Mouse (Mus musculus) ES-Bruce4 (cell line): ENCODE data around the gene Exoc4. TPM values are rescaled to one million over a fixed set of nuclear protein-coding genes. Genes with fewer than 3 reads are reported as not detected.

Experiments
- H3K27ac ChIP-seq: 2 replicates; pipeline ENCODE4 v1.5.1; 2012; ENCODE audit warnings: low read length, inconsistent platforms; ENCODE audit not compliant: insufficient read depth
- H3K27me3 ChIP-seq: 2 replicates; pipeline ENCODE4 v1.6.1; 2012; ENCODE audit warnings: mild to moderate bottlenecking, low read length, inconsistent platforms; ENCODE audit not compliant: control insufficient read depth, poor library complexity, insufficient read depth, severe bottlenecking
- H3K36me3 ChIP-seq: 2 replicates; pipeline ENCODE4 v1.6.1; 2012; ENCODE audit warnings: inconsistent platforms, mild to moderate bottlenecking, low read length, moderate library complexity; ENCODE audit not compliant: control insufficient read depth, poor library complexity, insufficient read depth, severe bottlenecking
- H3K4me1 ChIP-seq: one replicate; pipeline ENCODE4 v1.8.1; 2011; ENCODE audit warnings: low read length; ENCODE audit not compliant: control insufficient read depth, insufficient read depth
- H3K4me3 ChIP-seq: 2 replicates; pipeline ENCODE4 v1.5.1; 2011; ENCODE audit warnings: low read depth, mild to moderate bottlenecking, low read length
- H3K9ac ChIP-seq: 2 replicates; pipeline ENCODE4 v1.6.1; 2012; ENCODE audit warnings: low read depth, mild to moderate bottlenecking, inconsistent platforms; ENCODE audit not compliant: poor library complexity, severe bottlenecking
- H3K9me3 ChIP-seq: replicated peaks from 2 replicates; pipeline ENCODE4 v1.6.1; 2012; ENCODE audit warnings: mild to moderate bottlenecking, low read length, inconsistent platforms; ENCODE audit not compliant: control insufficient read depth, poor library complexity, insufficient read depth, severe bottlenecking
- CTCF ChIP-seq: IDR thresholded peaks from one replicate; pipeline ENCODE4 v1.8.1; 2011; ENCODE audit warnings: low read depth, low read length
- EP300 ChIP-seq: IDR thresholded peaks from 2 replicates; pipeline ENCODE4 v1.6.1; 2011; ENCODE audit warnings: low read depth, low read length; ENCODE audit not compliant: insufficient read depth
- POLR2A ChIP-seq: IDR thresholded peaks from one replicate; pipeline ENCODE4 v1.8.1; 2011; ENCODE audit warnings: low read length; ENCODE audit not compliant: insufficient read depth
- polyA plus RNA-seq: library from polyadenylated mRNA; stranded (reverse); fragments of >200 nt; gene quantifications from 2 replicates; pipeline ENCODE4 v1.2.4, GENCODE M21; 2011; ENCODE audit warnings: low read depth; ENCODE audit not compliant: missing spikeins, insufficient read depth, insufficient read length

The Exoc4 gene
- polyA plus RNA-seq, 1 experiment = 158 TPM

DNA sequence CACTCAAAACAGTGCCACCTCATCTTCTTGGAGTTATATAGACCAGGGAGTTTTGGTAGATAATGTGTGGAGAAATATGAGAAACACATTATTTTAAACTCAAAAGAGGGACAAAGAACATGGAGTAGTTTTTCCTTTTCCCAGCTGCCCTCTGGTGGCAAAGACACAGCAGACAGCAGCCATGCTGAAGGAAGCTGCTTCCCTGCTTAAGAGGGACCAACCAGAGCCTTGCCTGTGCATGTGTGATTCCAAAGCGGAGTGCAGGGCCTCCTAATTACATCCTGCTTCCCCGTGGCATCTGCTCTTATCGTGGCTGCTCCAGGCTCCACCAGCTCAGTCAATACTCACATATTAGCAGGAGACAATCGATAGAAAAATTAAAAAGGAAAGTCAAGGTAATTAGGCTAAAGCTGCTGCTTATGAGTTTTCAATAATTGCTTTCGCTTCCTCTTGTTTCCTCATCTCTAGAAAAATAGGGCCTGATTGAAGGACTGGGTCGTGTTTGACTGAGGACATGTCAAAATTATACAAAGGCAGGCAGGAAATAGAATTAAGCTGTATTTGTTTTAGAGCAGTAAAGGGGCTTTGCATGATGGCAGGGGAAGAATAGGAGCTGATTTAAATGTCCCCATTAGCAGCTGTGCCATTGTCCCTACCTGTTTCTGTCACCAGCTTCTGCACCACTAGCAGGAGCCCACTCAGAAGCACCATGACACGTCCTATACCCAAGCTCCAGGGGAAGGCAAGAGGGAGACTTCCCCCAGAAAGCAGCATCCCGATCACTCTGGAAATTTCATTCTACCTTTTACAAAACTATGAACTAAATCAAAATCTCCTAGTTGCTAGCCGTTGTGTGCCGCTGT is 433.1 kb downstream of the Exoc4 start:
- Histone ChIP-seq H3K4me1 (no peaks in the 10 kb centered on the region), H3K36me3 (no peaks in the 10 kb centered on the region), H3K4me3 (no peak overlapping the region), H3K27ac (no peak overlapping the region), H3K9ac (no peak overlapping the region), H3K9me3 (no peaks in the 10 kb centered on the region), H3K27me3 (no peaks in the 10 kb centered on the region)
- TF ChIP-seq CTCF (peak; percentile 29), POLR2A (no peak)

DNA sequence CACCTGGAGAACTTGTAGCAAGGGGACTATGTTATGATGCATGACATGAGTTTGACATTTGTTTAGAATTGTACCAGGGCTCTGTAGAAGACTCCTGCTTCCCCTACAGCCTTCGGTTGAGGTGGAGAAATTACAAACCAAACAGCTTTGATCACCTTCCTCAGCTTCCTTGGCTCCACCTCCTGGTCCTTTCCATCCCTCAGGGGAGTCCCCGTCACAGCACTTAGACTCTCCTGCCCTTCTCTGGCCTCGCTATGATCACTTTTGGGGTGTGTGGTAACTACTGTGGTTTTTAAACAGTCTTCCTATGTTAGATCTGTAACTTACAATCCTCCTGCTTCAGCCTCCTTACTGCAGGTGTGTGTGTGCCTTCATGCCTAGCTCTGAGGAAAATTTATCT is 434.6 kb downstream of the Exoc4 start:
- TF ChIP-seq CTCF (no peak), POLR2A (no peak), EP300 (no peak)
- H3K4me3 ChIP-seq = no peak overlapping the region
- no peaks in the 10 kb centered on the region for H3K4me1 ChIP-seq
- no peaks in the 10 kb centered on the region for H3K27me3 ChIP-seq
- no peaks in the 10 kb centered on the region for H3K36me3 ChIP-seq
- no peak overlapping the region for H3K27ac ChIP-seq
- H3K9me3 ChIP-seq = no peaks in the 10 kb centered on the region
- no peak overlapping the region for H3K9ac ChIP-seq

DNA sequence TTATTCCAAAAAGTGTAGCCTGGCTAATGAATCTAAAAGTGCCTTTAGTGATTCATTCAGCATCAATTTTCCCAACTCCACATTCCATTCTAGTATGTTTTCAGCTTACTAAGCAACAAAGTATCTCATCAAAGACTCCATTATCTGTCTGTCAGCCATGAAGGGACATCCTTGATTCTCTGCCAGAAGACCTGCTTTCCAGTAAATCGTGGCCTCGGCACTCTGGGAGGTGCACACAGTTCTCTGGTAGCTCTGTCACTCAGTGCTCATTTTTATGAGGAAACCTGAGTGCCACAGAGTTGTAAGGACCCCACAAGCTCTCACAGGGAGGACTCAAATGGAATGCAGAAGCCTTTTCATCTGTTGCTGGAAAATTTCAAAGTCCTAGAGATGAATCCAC is 436.4 kb downstream of the Exoc4 start:
- no peaks in the 10 kb centered on the region for H3K4me1 ChIP-seq
- 0 out of 2 replicates have a peak, but pooled peaks cover 2% of the 10 kb centered on the region for H3K36me3 ChIP-seq
- no peaks in the 10 kb centered on the region for H3K27me3 ChIP-seq
- TF ChIP-seq CTCF = no peak
- no peak for TF ChIP-seq EP300
- no peak for TF ChIP-seq POLR2A
- H3K4me3 ChIP-seq = no peak overlapping the region
- H3K27ac ChIP-seq = no peak overlapping the region
- no peak overlapping the region for H3K9ac ChIP-seq
- no peaks in the 10 kb centered on the region for H3K9me3 ChIP-seq

DNA sequence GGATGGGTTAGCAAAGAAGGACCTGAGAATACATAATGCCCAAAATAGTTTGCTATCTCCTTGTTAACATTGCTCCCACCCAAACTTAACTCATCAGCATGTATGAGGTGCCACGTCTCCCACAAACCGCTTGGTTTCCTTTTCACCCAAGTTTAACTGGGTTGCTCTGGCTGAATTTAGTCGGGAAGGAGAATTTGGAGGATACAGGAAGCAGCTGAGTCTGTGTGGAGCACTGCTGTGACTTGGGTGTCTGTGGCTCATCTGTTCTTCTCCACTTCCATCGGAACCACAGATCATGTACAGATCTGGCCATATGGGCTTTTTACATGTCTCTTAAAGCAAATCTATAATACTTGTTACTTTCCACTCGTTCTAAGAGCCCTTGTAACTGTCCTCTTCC is 441.7 kb downstream of the Exoc4 start:
- Histone ChIP-seq H3K36me3 (0 out of 2 replicates have a peak, but pooled peaks cover 2% of the 10 kb centered on the region), H3K27ac (no peak overlapping the region), H3K9me3 (no peaks in the 10 kb centered on the region), H3K27me3 (no peaks in the 10 kb centered on the region), H3K9ac (no peak overlapping the region), H3K4me3 (no peak overlapping the region), H3K4me1 (no peaks in the 10 kb centered on the region)
- no peak for TF ChIP-seq EP300
- TF ChIP-seq CTCF = no peak
- no peak for TF ChIP-seq POLR2A

DNA sequence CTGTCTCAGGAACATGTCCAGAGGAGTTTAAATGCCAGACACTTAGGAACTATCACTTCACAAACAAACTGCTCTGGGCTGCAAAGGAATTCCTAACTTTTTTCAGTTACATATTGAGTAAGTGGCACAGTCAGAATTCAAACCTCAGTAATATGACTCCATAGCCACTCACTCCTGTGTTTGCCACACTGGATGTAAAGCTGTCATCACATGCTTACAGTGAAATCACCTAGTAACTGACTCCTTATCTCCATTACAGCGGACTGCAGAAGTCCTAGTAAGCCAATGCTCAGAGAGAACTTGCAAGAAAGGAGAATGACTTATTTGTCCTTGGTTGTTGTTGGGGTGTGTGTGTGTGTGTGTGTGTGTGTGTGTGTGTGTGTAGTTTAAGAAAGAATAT is 448.1 kb downstream of the Exoc4 start:
- H3K27me3 ChIP-seq = no peaks in the 10 kb centered on the region
- H3K4me3 ChIP-seq = no peak overlapping the region
- no peak overlapping the region for H3K27ac ChIP-seq
- H3K4me1 ChIP-seq = no peaks in the 10 kb centered on the region
- no peaks in the 10 kb centered on the region for H3K36me3 ChIP-seq
- H3K9ac ChIP-seq = no peak overlapping the region
- TF ChIP-seq CTCF = no peak
- TF ChIP-seq POLR2A = no peak
- TF ChIP-seq EP300 = no peak
- no peaks in the 10 kb centered on the region for H3K9me3 ChIP-seq

DNA sequence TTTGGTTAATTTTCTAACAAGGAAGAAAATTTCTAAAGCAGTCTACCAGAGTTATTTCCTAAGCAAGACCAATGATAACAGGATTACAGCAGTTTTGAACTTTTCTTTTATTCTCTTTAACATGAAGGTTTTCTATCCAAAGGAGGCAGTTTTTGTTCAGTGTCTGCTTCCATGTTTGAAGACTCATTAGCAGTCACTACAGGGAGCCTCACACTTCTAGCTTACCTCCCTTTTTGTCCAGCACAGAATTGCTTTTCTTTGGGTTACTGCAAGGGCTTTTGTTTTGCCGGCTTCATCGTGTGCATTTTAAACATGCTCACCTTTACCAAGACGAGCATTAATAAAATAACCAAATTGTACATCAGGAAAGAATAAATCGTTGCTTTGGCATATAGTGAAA is 460.0 kb downstream of the Exoc4 start:
- TF ChIP-seq EP300 (no peak), POLR2A (no peak), CTCF (no peak)
- no peak overlapping the region for H3K27ac ChIP-seq
- no peaks in the 10 kb centered on the region for H3K36me3 ChIP-seq
- no peaks in the 10 kb centered on the region for H3K9me3 ChIP-seq
- H3K27me3 ChIP-seq = no peaks in the 10 kb centered on the region
- H3K9ac ChIP-seq = no peak overlapping the region
- no peak overlapping the region for H3K4me3 ChIP-seq
- H3K4me1 ChIP-seq = no peaks in the 10 kb centered on the region
